Mouse (Mus musculus) frontal cortex, postnatal 10 days (tissue): ENCODE measurements around the gene Numa1.
"Not testable (repeated sequence)": the region's sequence is repeated elsewhere in the genome, so short reads cannot be mapped to it uniquely, and the experiment has no call there.

ENCODE experiments used
- DNase-seq, 2 experiments: peaks; one replicate each; pipeline ENCODE4 v3.0.0; 2022; ENCODE audit warnings: low spot score in 2 of 2, mixed read lengths in 1 of 2

Numa1 gene

DNA sequence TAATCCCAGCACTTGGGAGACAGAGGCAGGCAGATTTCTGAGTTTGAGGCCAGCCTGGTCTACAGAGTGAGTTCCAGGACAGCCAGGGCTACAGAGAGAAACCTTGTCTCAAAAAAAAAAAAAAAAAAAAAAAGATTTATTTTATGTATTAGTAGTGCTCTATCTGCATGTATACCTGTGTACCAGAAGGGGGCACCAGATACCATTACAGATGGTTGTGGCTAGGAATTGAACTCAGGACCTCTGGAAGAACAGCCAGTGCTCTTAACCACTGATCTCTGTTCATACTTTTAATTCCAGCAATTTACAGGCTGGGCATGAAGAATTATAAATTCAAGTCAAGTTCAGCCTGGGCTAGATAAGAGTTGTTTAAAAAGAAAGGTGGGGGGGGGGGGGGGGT is 114.6 kb downstream of the Numa1 start:
- not testable (repeated sequence) for DNase-seq

DNA sequence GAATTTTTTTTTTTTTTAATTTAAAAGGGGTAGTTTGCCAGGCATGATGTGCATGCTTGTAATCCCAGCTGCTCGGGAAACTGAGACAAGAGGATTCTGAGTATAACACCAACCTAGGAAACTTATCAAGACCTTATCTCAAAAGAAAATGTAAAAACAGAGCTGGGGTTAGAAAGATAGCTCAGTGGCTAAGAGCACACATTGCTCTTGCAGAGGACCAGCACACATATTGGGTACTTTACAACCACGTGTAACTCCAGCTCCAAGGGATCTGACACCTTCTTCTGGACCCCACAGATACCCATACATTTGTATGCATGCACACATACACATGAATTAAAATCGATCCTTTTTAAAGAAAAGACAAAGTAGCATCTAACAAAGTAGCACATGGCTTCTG is 127.4 kb downstream of the Numa1 start:
- no peak for DNase-seq

GRCm38 (mm10) chr7:102062203-102062602 is 128.3 kb downstream of the Numa1 start:
- DNase-seq = no peak

GRCm38 (mm10) chr7:102063891-102064290 is 130.0 kb downstream of the Numa1 start:
- DNase-seq = no peak
